Mouse (Mus musculus) thymus, postnatal 14 days (tissue): ENCODE measurements around the gene Olfr157.

ENCODE experiments used
- DNase-seq: peaks from one replicate; pipeline ENCODE4 v3.0.0; 2021

Gene Olfr157

GRCm38 (mm10) chr4:43840101-43840500, at the start of gene Olfr157:
Gene Olfr157 (minus strand): TSS chr4:43840201.
- no peak for DNase-seq

- DNase-seq = no peak
Observed at GRCm38 (mm10) chr4:43884196-43884595, 44.2 kb upstream of the Olfr157 start.

GRCm38 (mm10) chr4:43879566-43879965, 39.6 kb upstream of the Olfr157 start:
- DNase-seq = no peak

- no peak for DNase-seq
Observed at GRCm38 (mm10) chr4:43878121-43878776, 38.2 kb upstream of the Olfr157 start.

GRCm38 (mm10) chr4:43877230-43877629, 37.2 kb upstream of the Olfr157 start:
- no peak for DNase-seq

GRCm38 (mm10) chr4:43875919-43876411, 36.0 kb upstream of the Olfr157 start:
- DNase-seq = no peak

GRCm38 (mm10) chr4:43875160-43875918, 35.3 kb upstream of the Olfr157 start, which contains the start of gene Reck:
Gene Reck (plus strand): TSS chr4:43875530.
- DNase-seq = peak; percentile 85

GRCm38 (mm10) chr4:43874501-43874900, 34.5 kb upstream of the Olfr157 start:
- no peak for DNase-seq

GRCm38 (mm10) chr4:43869821-43870220, 29.8 kb upstream of the Olfr157 start:
- DNase-seq = no peak

GRCm38 (mm10) chr4:43863298-43863697, 23.3 kb upstream of the Olfr157 start:
- DNase-seq = no peak

- DNase-seq = peak; percentile 62
Observed at GRCm38 (mm10) chr4:43860744-43861519, 20.9 kb upstream of the Olfr157 start.

GRCm38 (mm10) chr4:43859886-43860285, 19.9 kb upstream of the Olfr157 start:
- DNase-seq = no peak

- no peak for DNase-seq
Observed at GRCm38 (mm10) chr4:43854101-43854500, 14.1 kb upstream of the Olfr157 start.

GRCm38 (mm10) chr4:43851265-43851664, 11.3 kb upstream of the Olfr157 start, which contains the start of gene Olfr155:
Gene Olfr155 (plus strand): TSS chr4:43851565.
- DNase-seq = no peak

GRCm38 (mm10) chr4:43838326-43838725, 1.7 kb downstream of the Olfr157 start:
- DNase-seq = no peak

- no peak for DNase-seq
Observed at GRCm38 (mm10) chr4:43834749-43835148, 5.3 kb downstream of the Olfr157 start.

GRCm38 (mm10) chr4:43833752-43834151, 6.2 kb downstream of the Olfr157 start:
- no peak for DNase-seq

- no peak for DNase-seq
Observed at GRCm38 (mm10) chr4:43832031-43832430, 8.0 kb downstream of the Olfr157 start.

- DNase-seq = no peak
Observed at GRCm38 (mm10) chr4:43828806-43829205, 11.2 kb downstream of the Olfr157 start.

GRCm38 (mm10) chr4:43823845-43824337, 16.1 kb downstream of the Olfr157 start, which contains the start of gene Olfr156:
Gene Olfr156 (minus strand): TSS chr4:43823895.
- no peak for DNase-seq

GRCm38 (mm10) chr4:43822896-43823550, 17.0 kb downstream of the Olfr157 start:
- no peak for DNase-seq

- DNase-seq = no peak
Observed at GRCm38 (mm10) chr4:43798936-43799335, 41.1 kb downstream of the Olfr157 start.
